Mouse (Mus musculus) olfactory bulb, adult 2 months (tissue): ENCODE results near the gene Orm1. TPM values are rescaled to one million over a fixed set of nuclear protein-coding genes. Genes with fewer than 3 reads are reported as not detected.

Experiments used
- H3K27ac ChIP-seq: fragments of 200-500 bp; 2 replicates; pipeline ENCODE4 v1.5.1; 2012; ENCODE audit warnings: low read depth, low read length; ENCODE audit not compliant: insufficient read depth
- H3K4me1 ChIP-seq: fragments of 200-500 bp; 2 replicates; pipeline ENCODE4 v1.6.1; 2012; ENCODE audit warnings: low read length; ENCODE audit not compliant: control insufficient read depth, insufficient read depth
- H3K4me3 ChIP-seq: fragments of 200-500 bp; 2 replicates; pipeline ENCODE4 v1.5.1; 2012; ENCODE audit warnings: mild to moderate bottlenecking, low read depth, low read length, moderate library complexity; ENCODE audit not compliant: insufficient read depth
- CTCF ChIP-seq: fragments of 200-500 bp; IDR thresholded peaks from 2 replicates; pipeline ENCODE4 v1.5.1; 2012; ENCODE audit warnings: low read depth, mild to moderate bottlenecking, low read length, moderate library complexity; ENCODE audit not compliant: insufficient read depth
- POLR2A ChIP-seq: fragments of 200-500 bp; IDR thresholded peaks from 2 replicates; pipeline ENCODE4 v1.6.1; 2012; ENCODE audit warnings: mild to moderate bottlenecking, low read depth, low read length, moderate library complexity; ENCODE audit not compliant: insufficient read depth
- WGBS: fragments of 180-500 bp; shearing (Covaris S2); methylation state at CpG from one replicate; pipeline ENCODE4 v1.1.7; 2018; 5-methylcytosine and 5-hydroxymethylcytosine counted together
- polyA plus RNA-seq: library from polyadenylated mRNA; stranded (reverse); fragments of >200 nt; gene quantifications from 2 replicates; pipeline ENCODE4 v1.2.4, GENCODE M21; 2012; ENCODE audit warnings: low replicate concordance; ENCODE audit not compliant: missing spikeins, insufficient read depth, insufficient read length

The Orm1 gene
- not detected in 2 replicates for polyA plus RNA-seq

DNA sequence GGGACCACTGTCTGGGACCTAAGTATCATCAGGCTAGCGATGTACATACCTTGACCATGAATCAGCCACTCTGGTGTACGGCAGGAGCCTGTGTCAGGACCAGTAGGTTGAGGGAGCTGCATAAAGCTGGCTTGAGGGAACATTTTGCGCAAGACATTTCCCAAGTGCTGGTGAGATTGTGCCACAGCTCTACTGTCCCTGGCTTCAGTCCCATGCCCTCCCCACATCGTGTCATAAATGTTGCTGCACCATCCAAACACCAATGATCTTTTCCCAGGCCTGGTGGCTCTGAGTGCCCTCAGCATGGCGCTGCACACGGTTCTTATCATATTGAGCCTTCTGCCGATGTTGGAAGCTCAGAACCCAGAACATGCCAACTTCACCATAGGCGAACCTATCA lies at the start of gene Orm1:
Gene Orm1, plus strand, starts transcription at position 266 of the 400 bp plus-strand sequence.
- 92% methylated on average over 8 of the region's 8 CpGs for WGBS
- no peaks in the 10 kb centered on the region for H3K4me1 ChIP-seq
- H3K27ac ChIP-seq, result no peak within 1 kb of the TSS
- no peak within 1 kb of the TSS for H3K4me3 ChIP-seq
- TF ChIP-seq POLR2A (no peak), CTCF (no peak)

DNA sequence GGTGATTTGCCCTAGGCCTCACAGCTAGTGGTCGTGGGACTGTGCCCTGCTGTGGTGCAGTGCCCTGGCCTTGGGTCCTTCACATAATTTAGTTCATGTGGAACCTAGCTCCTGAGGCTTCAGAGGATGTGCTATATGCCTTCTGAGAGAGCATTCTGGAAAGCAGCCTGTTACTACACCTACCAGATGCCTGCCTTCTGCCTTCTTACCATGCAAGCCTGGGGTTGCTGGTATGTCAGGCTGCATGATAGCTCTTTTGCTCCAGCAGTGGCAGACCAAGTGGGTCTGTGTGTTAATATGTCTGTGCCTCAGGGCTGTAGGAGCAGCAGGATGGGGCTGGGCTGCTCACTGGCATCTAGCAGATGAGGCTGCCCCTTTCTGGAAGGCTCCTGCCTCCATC lies 48.7 kb upstream of the Orm1 start:
- Histone ChIP-seq H3K4me1 (peaks cover 10% of the 10 kb centered on the region), H3K27ac (no peak overlapping the region), H3K4me3 (no peak overlapping the region)
- WGBS, result 92% methylated on average over 1 of the region's 1 CpGs
- TF ChIP-seq POLR2A, result no peak
- TF ChIP-seq CTCF, result no peak

DNA sequence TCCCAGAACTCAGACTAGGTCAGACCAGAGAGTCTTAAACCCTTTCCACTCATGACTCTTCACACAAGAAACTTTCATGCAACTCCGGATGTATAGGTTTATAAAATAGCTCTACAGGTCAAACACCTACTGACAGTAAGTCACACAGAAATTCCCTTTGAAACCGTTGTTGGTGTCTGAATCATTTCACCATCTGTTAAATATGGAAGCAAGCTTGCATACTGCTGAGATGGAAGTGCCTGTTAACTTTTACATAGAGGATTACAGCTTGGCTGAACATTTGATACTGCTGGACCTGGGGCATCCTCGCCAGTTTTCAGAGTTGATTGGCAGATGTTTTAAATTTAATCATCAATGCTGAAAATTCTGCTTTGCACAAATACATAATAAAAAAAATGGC lies 48.1 kb upstream of the Orm1 start:
- TF ChIP-seq CTCF, result no peak
- no peak for TF ChIP-seq POLR2A
- H3K4me3 ChIP-seq, result no peak overlapping the region
- H3K4me1 ChIP-seq, result peaks cover 7% of the 10 kb centered on the region
- WGBS, result 83% methylated on average over 3 of the region's 3 CpGs
- no peak overlapping the region for H3K27ac ChIP-seq

DNA sequence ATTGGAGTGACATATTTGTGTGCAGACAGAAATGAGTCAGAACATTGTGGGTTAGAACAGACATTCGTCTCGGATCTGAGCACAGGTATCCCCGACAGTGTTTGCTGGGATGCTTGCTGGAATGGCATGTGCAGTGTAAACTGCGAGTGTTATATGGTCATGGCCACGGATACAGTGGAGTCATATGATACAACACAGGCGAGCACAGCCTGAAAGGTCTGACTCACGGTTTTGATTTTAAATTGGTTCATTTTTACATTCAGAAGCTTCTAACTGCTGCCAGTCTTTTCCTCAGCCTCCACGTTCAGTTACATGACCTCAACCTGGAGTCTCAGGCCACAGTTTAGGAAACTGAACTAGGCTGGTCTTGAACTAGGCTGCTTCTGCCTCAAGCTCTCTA lies 47.5 kb upstream of the Orm1 start:
- WGBS, result 91% methylated on average over 8 of the region's 8 CpGs
- no peak overlapping the region for H3K27ac ChIP-seq

DNA sequence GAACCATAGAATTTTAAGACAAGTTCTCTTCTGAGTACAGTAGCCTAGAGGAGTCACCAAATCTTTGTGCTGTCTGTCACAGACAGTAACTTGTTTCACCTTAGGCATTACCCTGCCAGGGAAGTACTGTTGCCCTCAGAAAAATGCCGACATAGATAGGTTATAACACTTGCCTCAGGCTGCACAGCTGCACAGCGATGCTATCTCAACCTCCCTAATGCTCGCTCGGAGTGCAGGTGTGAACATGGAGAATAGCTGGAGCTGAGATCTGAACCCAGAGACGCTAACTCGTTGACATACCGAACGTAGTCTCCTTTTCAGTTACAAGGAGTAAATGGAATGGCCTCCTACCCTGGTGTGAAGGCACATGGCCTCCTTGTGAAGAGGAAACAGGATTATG lies 46.2 kb upstream of the Orm1 start:
- Histone ChIP-seq H3K4me1 (peaks cover 4% of the 10 kb centered on the region; the same call in 1 of the 2 replicates), H3K27ac (no peak overlapping the region), H3K4me3 (no peak overlapping the region)
- WGBS, result 95% methylated on average over 8 of the region's 8 CpGs
- TF ChIP-seq POLR2A (no peak), CTCF (no peak)

More for the DNA sequence above, 47.5 kb upstream of the Orm1 start:
- TF ChIP-seq CTCF, result no peak
- TF ChIP-seq POLR2A, result no peak
- peaks cover under 1% of the 10 kb centered on the region; the same call in 1 of the 2 replicates for H3K4me1 ChIP-seq
- no peak overlapping the region for H3K4me3 ChIP-seq

DNA sequence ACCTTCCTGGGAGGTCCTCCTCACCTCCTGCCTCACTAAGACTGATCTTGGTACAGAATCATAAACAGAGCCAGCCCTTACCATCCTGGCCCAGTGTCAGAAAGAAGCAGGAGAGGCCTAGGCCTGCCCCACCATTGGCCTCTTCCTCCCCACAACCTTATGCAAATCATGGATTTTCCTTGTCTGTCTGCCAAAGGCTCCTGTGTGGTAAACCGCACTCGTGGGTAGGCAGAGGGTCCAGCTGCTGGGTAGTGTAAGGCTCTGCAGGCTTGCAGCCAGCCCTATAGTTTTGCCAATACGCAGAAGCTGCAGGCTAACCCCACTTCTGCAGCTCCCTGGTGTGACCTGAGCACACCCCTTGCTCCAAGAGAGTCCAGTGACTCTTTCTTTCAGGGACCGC lies 41.7 kb upstream of the Orm1 start:
- TF ChIP-seq POLR2A, result no peak
- no peak for TF ChIP-seq CTCF
- no peak overlapping the region for H3K4me3 ChIP-seq
- WGBS, result 78% methylated on average over 4 of the region's 4 CpGs
- H3K27ac ChIP-seq, result no peak overlapping the region
- H3K4me1 ChIP-seq, result peaks cover 4% of the 10 kb centered on the region; the same call in 1 of the 2 replicates

DNA sequence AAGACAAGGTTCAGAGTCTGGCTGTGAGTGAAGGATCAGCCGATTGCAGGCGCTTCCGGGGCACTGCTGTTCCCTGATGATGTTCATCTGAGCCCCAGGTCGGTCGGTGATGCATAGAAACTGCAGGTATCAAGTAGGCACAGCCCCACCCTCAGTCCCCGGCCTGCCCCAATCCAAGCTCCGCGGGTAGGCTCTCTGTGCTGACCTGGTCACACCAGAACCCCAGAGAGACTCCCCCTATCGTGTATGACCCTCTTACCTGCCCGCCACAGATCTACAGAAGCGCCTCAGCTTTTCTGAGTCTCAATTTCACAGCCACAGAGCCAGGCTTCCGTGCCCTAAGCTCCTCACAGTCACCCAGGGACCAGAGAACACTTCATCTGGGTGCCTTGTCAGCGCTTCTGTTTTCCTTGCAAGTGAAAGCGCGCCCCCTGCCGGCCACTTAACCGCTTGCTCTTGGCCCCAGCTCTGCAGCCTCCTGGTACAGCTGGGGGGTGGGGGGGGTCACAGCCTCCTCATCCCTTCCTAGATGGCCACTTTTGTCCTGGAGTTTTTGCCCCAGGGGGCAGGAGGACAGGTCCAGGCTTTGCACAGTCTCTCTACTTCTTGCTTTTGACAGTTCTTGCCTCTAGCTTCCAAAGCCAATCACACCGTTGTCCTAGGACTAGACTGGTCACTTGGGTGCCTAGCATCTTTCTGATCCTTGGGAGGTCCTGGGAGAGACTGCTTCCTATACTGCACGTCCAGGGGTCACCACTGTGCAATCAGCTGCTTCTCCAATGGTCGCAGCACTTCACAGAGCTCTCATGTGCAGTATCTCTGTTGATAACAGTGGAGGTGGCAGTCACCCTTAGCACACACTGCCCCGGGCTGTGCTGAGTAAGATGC lies 36.9 kb upstream of the Orm1 start:
- TF ChIP-seq CTCF, result peak; percentile 85
- TF ChIP-seq POLR2A, result no peak
- 41% methylated on average over 21 of the region's 21 CpGs for WGBS
- no peak overlapping the region for H3K27ac ChIP-seq
- no peak overlapping the region for H3K4me3 ChIP-seq
- H3K4me1 ChIP-seq, result peaks cover 6% of the 10 kb centered on the region; the same call in 1 of the 2 replicates

DNA sequence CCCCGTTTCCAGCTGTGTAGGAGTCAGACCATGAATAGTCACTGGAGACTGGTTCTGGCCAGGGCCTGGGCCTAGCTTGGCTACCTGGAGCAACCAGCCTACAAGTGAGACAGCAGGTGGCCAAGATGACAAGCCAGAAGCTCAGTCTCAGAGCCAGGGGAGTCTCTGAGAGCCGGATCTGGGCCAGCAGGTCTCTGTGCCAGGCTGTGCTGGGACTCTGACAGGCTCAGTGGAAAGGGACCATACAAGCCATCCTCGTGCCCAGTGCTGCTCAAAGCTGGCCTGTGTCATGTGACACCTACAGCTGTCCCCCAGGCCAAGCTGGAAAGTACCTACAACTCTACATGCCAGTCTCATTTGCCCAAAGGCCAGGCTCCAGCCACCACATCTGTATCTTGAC lies 36.0 kb upstream of the Orm1 start:
- H3K27ac ChIP-seq, result no peak overlapping the region
- WGBS, result 74% methylated on average over 3 of the region's 3 CpGs
- H3K4me3 ChIP-seq, result no peak overlapping the region
- no peak for TF ChIP-seq POLR2A
- no peak for TF ChIP-seq CTCF
- H3K4me1 ChIP-seq, result peaks cover 3% of the 10 kb centered on the region; the same call in 1 of the 2 replicates

DNA sequence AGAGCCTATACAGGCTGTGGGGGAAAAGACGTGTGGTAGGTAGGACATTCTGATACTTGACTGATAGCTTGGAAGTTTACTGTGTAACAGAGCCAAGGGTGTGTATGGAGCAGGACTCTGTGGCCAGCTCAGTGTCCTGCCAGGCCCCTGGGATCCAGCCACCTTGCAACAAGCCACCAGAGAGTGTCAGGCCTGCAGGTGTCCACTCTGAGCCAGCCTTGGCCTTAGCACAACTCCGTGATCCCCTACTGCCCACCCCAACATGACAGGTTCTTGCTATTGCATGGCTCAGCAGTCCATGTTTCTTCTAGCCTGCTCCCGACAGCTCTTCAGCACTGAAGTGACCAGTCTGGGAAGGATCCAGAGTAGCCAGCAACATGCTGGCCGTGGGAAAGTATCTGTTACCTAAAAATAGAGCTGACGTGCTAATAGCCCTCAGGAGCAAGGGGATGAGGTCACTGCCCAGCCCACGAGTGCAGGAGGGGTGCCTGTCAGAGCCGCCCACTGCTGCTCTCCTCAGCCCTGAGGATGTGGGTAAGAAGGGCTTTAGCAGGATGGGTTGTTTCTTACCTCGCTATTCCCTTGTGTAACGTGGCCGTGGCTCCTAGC lies 34.0 kb upstream of the Orm1 start:
- TF ChIP-seq CTCF (no peak), POLR2A (no peak)
- 75% methylated on average over 10 of the region's 10 CpGs for WGBS
- H3K4me3 ChIP-seq, result no peak overlapping the region
- peaks cover 3% of the 10 kb centered on the region; the same call in 1 of the 2 replicates for H3K4me1 ChIP-seq
- H3K27ac ChIP-seq, result no peak overlapping the region
